Mouse (Mus musculus): Measurements from ENCODE around the gene Gm21797. TPM values are rescaled to one million over a fixed set of nuclear protein-coding genes. Genes with fewer than 3 reads are reported as not detected.
"Not testable (repeated sequence)": the region's sequence is repeated elsewhere in the genome, so short reads cannot be mapped to it uniquely, and the experiment has no call there.

Gm21797 gene
- not detected in 2 replicates for polyA plus RNA-seq (2015; fragmentation: Nextera tagmentation; extraction: Ambion mirVana)

DNA sequence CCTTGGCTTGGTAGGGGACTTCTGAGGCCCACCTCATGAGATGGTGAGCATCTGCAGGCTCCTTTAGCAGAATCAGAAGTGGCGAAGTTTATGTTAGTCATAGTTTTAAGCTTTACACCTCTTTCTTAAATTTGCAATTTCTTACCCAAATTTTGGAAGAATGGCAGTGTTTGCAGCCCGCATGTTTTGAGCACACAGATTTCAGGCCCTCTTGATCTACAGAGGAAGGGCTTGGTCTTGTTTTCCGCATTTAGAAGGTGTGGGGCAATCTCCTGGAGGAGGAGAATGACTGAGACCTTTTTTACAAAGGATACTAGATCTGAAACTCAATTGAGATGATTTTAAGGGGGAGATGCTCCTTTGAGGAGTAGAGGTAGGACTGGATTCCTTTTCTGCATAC lies at the start of gene Gm21797:
Gene Gm21797, minus strand, starts transcription at position 101 of the 400 bp plus-strand sequence.
- WGBS: no CpG with 5 or more reads among the region's 3 CpGs
- not testable (repeated sequence) for H3K9me3 ChIP-seq (ENCODE audit: low read length); H3K27me3 ChIP-seq (ENCODE audit: insufficient read depth, low read length); H3K36me3 ChIP-seq (ENCODE audit: insufficient read depth, low read length); ATAC-seq (ENCODE audit: low FRiP score, low TSS enrichment); H3K27ac ChIP-seq (ENCODE audit: low read length); H3K9ac ChIP-seq (replicated peaks; ENCODE audit: low read length); H3K4me2 ChIP-seq (replicated peaks; ENCODE audit: low read depth, low read length); H3K4me3 ChIP-seq (ENCODE audit: low read length); H3K4me1 ChIP-seq (ENCODE audit: insufficient read depth, low read length)

DNA sequence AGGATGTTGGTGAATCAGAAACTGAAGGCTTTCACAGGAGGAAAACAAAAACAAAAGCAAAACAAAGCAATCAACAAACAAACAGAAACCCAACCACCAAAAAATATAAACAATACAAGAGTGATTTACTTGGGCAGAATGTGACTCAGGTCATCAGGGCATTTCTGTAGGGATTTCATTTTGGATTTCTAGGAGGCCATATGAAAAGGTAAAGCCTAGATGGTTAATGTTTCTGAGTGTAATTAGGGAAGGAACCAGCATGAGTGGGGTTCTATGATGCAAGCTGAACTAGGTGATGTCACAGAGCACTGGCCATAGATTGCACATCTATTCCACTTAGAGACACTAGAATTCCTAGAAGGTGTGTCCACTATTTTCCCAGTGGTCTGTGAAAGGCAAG lies 29.0 kb upstream of the Gm21797 start, which contains the start of gene Gm20795:
Gene Gm20795, plus strand, starts transcription at position 301 of the 400 bp plus-strand sequence.
- H3K36me3 ChIP-seq (ENCODE audit: insufficient read depth, low read length): not testable (repeated sequence)

More for the DNA sequence above, 29.0 kb upstream of the Gm21797 start, which contains the start of gene Gm20795:
- H3K4me1 ChIP-seq (ENCODE audit: insufficient read depth, low read length); H3K27me3 ChIP-seq (ENCODE audit: insufficient read depth, low read length); H3K9me3 ChIP-seq (ENCODE audit: low read length); H3K4me3 ChIP-seq (ENCODE audit: low read length); H3K9ac ChIP-seq (replicated peaks; ENCODE audit: low read length); ATAC-seq (ENCODE audit: low FRiP score, low TSS enrichment); H3K4me2 ChIP-seq (replicated peaks; ENCODE audit: low read depth, low read length); H3K27ac ChIP-seq (ENCODE audit: low read length): not testable (repeated sequence)

Other genes with a start within 250 kb of the Gm21797 start
- gene Gm21852, start 123.8 kb downstream of the Gm21797 start, polyA plus RNA-seq (2015; fragmentation: Nextera tagmentation; extraction: Ambion mirVana): not detected in 2 replicates
- not detected in 2 replicates for gene Gm20795, start 29.1 kb upstream of the Gm21797 start, polyA plus RNA-seq (2015; fragmentation: Nextera tagmentation; extraction: Ambion mirVana)